Mouse (Mus musculus) embryonic facial prominence, embryonic 10.5 days (tissue): Measurements from ENCODE around the gene Gpm6b. TPM values are rescaled to one million over a fixed set of nuclear protein-coding genes. Genes with fewer than 3 reads are reported as not detected.

Experiments
- DNase-seq: peaks from one replicate; pipeline ENCODE4 v3.0.0-alpha.2; 2017; ENCODE audit warnings: low spot score
- H3K27ac ChIP-seq: fragments of 300-500 bp; sonication (generic); replicated peaks from 2 replicates; pipeline ENCODE4 v1.5.1; 2016; ENCODE audit warnings: mild to moderate bottlenecking
- H3K27me3 ChIP-seq: fragments of 300-500 bp; sonication (generic); replicated peaks from 2 replicates; pipeline ENCODE4 v1.6.1; 2016; ENCODE audit warnings: low read depth, mild to moderate bottlenecking; ENCODE audit not compliant: poor library complexity, severe bottlenecking
- H3K36me3 ChIP-seq: fragments of 300-500 bp; sonication (generic); replicated peaks from 2 replicates; pipeline ENCODE4 v1.6.1; 2016; ENCODE audit warnings: mild to moderate bottlenecking, moderate library complexity
- H3K4me1 ChIP-seq: fragments of 300-500 bp; sonication (generic); 2 replicates; pipeline ENCODE4 v1.6.1; 2016
- H3K4me3 ChIP-seq: fragments of 300-500 bp; sonication (generic); 2 replicates; pipeline ENCODE4 v1.5.1; 2016; ENCODE audit warnings: mild to moderate bottlenecking, moderate library complexity
- H3K9me3 ChIP-seq: fragments of 300-500 bp; sonication (generic); 2 replicates; pipeline ENCODE4 v1.6.1; 2016; ENCODE audit warnings: mild to moderate bottlenecking
- WGBS: fragments of 180-500 bp; shearing (Covaris S2); methylation state at CpG from one replicate; pipeline ENCODE4 v1.1.7; 2016; 5-methylcytosine and 5-hydroxymethylcytosine counted together
- polyA plus RNA-seq: library from polyadenylated mRNA; unstranded; fragments of >200 nt; fragmentation: Nextera tagmentation; extraction: Ambion mirVana; gene quantifications from 2 replicates; pipeline ENCODE4 v1.2.1, GENCODE M21; 2016

Gpm6b gene
- polyA plus RNA-seq, result 27.1 and 32.0 TPM in 2 replicates

DNA sequence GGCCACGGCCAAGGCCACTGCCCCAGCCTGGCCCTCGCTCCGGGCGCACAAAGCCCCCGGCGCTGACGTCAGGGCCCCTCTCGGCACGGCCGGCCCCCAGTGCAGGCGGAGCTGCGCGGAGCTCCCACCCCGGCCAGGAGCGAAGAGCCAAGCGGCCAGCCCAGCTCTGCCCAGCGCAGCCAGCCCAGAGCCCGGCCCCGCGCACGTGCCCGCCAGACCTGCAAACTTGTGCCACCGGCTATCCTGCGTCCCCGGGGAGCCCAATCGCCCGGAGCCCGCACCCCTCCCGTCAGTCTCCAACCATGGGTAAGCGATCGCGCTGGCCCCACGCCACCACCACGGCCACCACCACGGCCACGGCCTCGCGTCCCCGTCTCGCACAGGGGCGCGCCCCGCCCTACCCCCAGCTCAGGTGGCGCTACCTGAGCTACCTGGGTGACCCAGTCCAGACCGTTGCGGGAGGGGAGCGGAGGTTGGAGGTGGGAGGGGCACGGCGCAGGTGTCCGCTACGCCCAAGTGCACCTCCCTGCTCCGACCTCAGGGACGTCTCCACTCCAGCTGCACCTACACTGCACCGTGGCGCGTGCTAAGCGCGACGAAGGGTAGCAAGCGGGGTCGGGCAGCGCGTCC is at the start of gene Gpm6b:
Gene Gpm6b, plus strand, starts transcription at position 81 of the 630 bp plus-strand sequence.
- Histone ChIP-seq H3K27ac (peak within 1 kb of the TSS; percentile 66), H3K27me3 (peaks cover 93% of the 10 kb centered on the region), H3K4me3 (peak within 1 kb of the TSS; percentile 66), H3K4me1 (0 out of 2 replicates have a peak, but pooled peaks cover 11% of the 10 kb centered on the region), H3K36me3 (no peaks in the 10 kb centered on the region), H3K9me3 (no peaks in the 10 kb centered on the region)
- 25% methylated on average over 63 of the region's 63 CpGs for whole genome bisulfite sequencing
- peak; percentile 69 for DNase-seq

DNA sequence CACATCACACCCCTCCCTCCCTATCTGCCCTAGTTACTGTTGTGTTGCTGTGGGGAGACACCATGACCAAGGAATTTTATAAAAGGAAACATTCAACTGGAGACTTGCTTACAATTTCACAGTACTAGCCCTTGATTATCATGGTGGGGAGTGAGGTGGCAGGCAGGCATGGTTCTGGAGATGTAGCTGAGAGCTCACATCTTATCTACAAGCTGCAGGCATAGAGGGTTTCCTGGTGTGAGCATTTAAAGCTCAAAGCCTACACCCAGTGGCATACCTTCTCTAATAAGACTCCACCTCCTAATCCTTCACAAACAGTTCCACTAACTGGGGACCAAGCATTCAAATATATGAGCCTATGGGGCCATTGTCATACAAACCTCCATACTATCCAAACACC is 42.4 kb upstream of the Gpm6b start:
- H3K27ac ChIP-seq, result no peak overlapping the region
- no peaks in the 10 kb centered on the region for H3K4me1 ChIP-seq
- no peak overlapping the region for H3K4me3 ChIP-seq
- H3K9me3 ChIP-seq, result no peaks in the 10 kb centered on the region
- H3K36me3 ChIP-seq, result peaks cover 5% of the 10 kb centered on the region
- H3K27me3 ChIP-seq, result peaks cover 40% of the 10 kb centered on the region
- no peak for DNase-seq

DNA sequence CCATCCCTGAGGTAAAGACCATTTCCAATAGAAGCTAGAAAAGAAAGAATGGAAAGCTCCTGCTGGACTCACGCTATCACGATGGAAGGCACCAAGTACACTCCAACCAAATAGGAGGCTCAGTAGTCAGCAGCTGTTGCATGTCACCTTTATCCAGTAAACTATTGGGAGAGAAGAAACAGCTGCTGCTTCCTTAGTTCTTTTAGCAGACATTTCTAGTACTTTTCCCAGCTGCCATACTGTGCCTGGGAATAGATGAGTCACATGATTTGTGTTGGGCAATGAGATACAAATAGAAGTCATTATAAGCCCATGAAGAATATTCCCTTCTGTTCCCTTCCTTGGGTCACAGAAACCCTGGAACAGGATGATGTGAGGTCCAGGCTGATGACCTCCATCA is 40.4 kb upstream of the Gpm6b start:
- DNase-seq, result no peak
- Histone ChIP-seq H3K9me3 (0 out of 2 replicates have a peak, but pooled peaks cover 2% of the 10 kb centered on the region), H3K4me3 (no peak overlapping the region), H3K27me3 (peaks cover 47% of the 10 kb centered on the region), H3K27ac (no peak overlapping the region), H3K4me1 (no peaks in the 10 kb centered on the region), H3K36me3 (no peaks in the 10 kb centered on the region)
- WGBS, result 93% methylated on average over 2 of the region's 2 CpGs

DNA sequence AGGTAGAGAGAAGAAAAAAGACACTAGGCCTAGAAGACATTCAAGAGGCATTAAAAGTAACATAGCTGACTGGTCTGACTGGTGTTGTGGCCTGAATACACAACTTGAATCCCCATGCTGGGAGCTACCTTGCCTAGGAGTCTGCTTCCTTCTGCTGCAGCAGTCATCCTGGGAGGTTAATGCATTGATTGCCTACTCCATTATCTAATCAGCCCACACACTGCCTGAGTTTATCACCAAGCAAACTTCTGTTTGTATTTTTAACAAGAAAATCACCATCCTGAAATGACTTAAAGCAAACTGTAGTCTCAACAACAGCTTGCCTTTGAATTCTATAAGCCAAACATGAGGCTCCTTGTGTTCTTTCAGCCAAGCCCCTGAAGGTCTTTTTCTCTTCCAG is 38.9 kb upstream of the Gpm6b start:
- Histone ChIP-seq H3K27ac (no peak overlapping the region), H3K27me3 (peaks cover 57% of the 10 kb centered on the region), H3K36me3 (no peaks in the 10 kb centered on the region), H3K9me3 (0 out of 2 replicates have a peak, but pooled peaks cover 2% of the 10 kb centered on the region), H3K4me3 (no peak overlapping the region), H3K4me1 (no peaks in the 10 kb centered on the region)
- DNase-seq, result no peak

DNA sequence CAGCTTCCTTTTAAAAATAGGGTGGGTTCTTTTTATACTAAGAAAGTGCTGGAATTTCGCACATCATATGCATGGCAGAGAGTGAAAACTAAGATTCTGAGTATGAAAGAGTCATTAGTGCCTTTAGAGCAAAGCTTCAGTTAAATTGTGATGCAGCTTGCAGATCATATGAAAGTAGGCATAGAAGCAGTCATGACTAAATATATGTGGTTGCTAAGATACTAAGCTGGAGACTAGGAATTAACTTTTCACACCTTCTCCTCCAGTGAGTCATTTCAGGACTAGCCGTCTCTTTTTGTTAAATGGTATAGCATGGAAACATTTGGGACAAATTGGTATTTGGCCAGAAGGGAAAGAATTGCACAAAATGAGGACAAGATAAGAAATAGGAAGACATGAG is 24.1 kb upstream of the Gpm6b start:
- no peaks in the 10 kb centered on the region for H3K9me3 ChIP-seq
- no peaks in the 10 kb centered on the region for H3K36me3 ChIP-seq
- no peak overlapping the region for H3K4me3 ChIP-seq
- H3K27me3 ChIP-seq, result peaks cover 93% of the 10 kb centered on the region
- no peaks in the 10 kb centered on the region for H3K4me1 ChIP-seq
- no peak overlapping the region for H3K27ac ChIP-seq
- 90% methylated on average over 2 of the region's 2 CpGs for WGBS
- no peak for DNase-seq

DNA sequence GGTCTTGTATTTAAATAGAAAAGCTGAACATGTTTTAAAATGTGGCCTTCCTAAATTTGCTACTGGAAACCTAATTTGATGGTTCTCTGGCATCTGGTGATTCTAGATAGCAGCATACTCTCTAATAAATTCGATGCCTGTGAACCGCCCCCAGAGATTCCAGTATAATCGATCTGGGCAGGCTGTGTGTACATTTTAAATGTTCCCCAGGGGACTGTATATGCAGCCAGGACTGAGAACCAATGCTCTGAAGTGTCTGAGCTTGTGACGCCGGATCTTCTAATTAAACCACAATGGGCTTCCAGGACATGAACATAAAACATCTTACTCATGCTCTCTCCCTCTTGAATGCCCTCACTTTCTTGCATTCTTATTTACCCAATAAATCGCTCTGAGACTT is 22.5 kb upstream of the Gpm6b start:
- DNase-seq, result no peak
- Histone ChIP-seq H3K27ac (no peak overlapping the region), H3K4me3 (no peak overlapping the region), H3K4me1 (no peaks in the 10 kb centered on the region), H3K36me3 (no peaks in the 10 kb centered on the region), H3K27me3 (peaks cover 97% of the 10 kb centered on the region), H3K9me3 (no peaks in the 10 kb centered on the region)
- WGBS, result 86% methylated on average over 6 of the region's 6 CpGs

DNA sequence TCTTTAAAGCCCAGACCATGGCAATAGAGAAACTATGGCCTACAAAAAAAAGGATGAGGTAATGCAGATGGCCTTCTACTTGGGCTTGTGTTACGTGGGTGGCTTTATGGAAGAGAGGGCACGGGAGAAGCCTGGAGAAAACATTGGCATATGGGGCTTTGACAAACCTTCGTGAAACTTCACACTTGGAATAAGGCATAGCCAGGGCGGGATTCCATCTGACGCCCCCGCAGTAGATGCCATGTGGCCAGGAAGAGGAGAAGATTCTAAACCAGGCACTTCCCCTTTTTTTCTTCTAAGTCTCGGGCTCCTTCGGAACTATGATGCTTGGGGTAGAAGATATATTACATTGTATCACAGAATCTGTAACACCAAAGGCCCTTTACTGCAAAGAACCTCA is 22.0 kb upstream of the Gpm6b start:
- Histone ChIP-seq H3K9me3 (no peaks in the 10 kb centered on the region), H3K27ac (no peak overlapping the region), H3K4me3 (no peak overlapping the region), H3K4me1 (no peaks in the 10 kb centered on the region), H3K36me3 (no peaks in the 10 kb centered on the region), H3K27me3 (peaks cover 98% of the 10 kb centered on the region)
- no peak for DNase-seq
- 90% methylated on average over 8 of the region's 8 CpGs for whole genome bisulfite sequencing

DNA sequence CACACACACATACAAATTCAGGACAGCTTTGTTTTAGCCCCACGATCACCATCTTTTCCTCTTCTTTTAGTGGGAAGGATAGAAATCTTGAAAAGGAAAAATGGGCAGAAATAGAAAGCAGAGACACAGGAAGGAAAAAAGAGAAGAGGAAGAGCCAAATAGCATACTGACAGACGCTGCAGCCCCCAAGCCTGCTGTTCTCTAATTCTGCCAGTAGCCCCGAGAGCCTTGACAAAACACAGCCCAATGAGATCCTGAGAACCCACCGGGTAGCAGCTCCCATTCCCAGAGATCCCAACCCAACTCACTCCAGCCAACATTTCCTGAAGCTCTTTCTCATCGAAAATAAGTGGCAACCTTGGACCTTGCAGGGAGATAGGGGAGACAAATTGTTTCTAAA is 19.4 kb upstream of the Gpm6b start:
- H3K27ac ChIP-seq, result no peak overlapping the region
- H3K4me3 ChIP-seq, result no peak overlapping the region
- H3K4me1 ChIP-seq, result no peaks in the 10 kb centered on the region
- no peaks in the 10 kb centered on the region for H3K9me3 ChIP-seq
- H3K27me3 ChIP-seq, result peaks cover 90% of the 10 kb centered on the region
- DNase-seq, result no peak
- H3K36me3 ChIP-seq, result no peaks in the 10 kb centered on the region
- 64% methylated on average over 5 of the region's 5 CpGs for WGBS

DNA sequence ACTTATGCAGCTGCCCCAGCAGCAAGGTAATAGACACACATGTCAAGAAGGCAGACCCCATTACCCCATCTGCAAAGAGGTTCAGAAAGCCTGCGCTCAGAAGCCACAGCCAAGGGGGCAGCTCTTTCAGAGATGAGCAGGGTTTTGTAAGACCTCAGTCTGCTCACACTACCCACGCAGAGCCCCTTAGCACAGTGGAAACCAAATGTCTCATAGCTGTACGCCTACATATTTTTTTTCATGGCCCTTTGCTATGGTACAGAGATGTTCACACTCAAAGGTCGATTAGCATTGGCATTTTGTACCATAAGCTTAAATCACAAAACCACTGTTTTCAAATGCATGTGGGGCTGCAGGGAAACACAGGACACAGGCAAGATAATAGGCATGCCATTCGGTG is 11.9 kb upstream of the Gpm6b start:
- Histone ChIP-seq H3K27ac (no peak overlapping the region), H3K4me1 (no peaks in the 10 kb centered on the region), H3K27me3 (peaks cover 79% of the 10 kb centered on the region), H3K36me3 (no peaks in the 10 kb centered on the region), H3K4me3 (no peak overlapping the region), H3K9me3 (no peaks in the 10 kb centered on the region)
- DNase-seq, result no peak
- WGBS, result 83% methylated on average over 5 of the region's 5 CpGs

DNA sequence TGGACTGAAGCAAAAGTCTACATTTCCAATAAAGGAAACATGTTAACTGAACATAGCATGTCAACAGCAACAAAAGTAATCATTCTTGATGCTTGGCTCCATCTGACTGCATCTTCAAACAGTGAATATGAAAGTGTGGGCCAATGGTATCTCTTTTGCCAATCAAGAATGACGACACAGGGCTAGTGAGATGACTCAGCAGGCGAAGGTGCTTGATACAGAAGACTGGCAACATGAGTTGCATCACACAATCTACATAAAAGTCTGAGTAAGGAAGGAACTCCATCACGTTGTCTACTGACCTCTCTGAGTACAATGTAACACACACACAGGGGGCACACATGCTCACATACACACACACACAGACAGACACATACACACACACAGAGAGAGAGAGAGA is 9.0 kb upstream of the Gpm6b start:
- Histone ChIP-seq H3K9me3 (no peaks in the 10 kb centered on the region), H3K27me3 (peaks cover 85% of the 10 kb centered on the region), H3K4me1 (no peaks in the 10 kb centered on the region), H3K36me3 (no peaks in the 10 kb centered on the region), H3K4me3 (no peak overlapping the region), H3K27ac (no peak overlapping the region)
- WGBS, result 80% methylated on average over 3 of the region's 3 CpGs
- DNase-seq, result no peak

DNA sequence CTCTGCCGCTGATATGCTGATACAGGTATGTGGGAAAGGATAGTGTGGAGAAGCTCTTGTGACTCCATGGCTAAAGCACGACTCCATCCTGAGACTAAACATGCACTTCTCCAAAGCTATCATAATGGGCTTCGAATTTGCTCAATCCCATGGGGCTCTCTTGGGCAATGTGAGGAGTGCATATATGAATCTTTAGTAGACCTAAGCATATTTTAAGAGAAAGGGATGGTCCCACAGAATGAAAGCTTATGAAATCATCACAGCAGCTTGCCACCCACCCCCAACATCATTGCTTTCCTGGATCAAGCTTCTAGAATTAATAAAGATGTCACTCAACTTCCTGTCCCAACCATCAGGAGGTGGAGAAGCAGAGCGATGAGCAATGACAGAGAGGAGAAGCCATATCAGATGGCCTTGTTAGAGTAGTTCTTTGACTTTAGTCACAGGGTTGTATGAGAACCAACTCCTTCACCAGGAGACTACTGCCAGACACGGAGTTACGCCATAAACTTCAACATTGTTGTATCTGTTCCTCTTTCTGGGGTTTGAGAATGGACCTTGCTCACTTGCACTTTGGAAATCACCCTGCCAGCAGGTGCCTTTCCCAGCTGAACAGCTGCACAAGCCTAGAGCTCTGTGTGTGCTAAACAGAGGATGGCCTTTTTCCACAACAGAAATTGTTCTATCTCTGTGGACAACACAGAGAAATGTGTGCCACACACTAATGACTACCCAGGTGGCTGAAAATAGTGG is 8.0 kb upstream of the Gpm6b start:
- no peaks in the 10 kb centered on the region for H3K9me3 ChIP-seq
- no peaks in the 10 kb centered on the region for H3K36me3 ChIP-seq
- DNase-seq, result no peak
- H3K27ac ChIP-seq, result no peak overlapping the region
- no peak overlapping the region for H3K4me3 ChIP-seq
- H3K4me1 ChIP-seq, result no peaks in the 10 kb centered on the region
- peaks cover 82% of the 10 kb centered on the region for H3K27me3 ChIP-seq
- 92% methylated on average over 6 of the region's 6 CpGs for WGBS

DNA sequence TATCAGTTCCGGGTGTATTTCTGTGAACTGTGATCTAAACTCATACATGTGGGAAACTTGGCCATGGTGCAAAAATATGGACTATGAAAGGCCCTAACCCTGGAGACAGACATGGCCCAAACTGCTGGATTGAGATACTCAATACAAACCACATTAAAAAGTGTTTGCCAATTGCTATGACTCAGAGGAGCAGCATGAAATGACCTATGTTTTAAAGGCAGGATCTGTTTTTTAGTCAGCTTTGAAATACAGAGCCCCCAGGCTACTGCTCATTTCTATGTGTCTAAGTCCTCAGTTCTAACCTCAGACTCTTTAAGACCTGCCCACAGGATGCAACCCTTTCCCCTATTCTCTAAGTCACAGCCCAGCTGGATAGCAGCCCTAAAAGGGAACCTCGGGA is 2.6 kb upstream of the Gpm6b start:
- H3K27me3 ChIP-seq, result peaks cover 93% of the 10 kb centered on the region
- H3K36me3 ChIP-seq, result no peaks in the 10 kb centered on the region
- 56% methylated on average over 2 of the region's 2 CpGs for WGBS
- H3K9me3 ChIP-seq, result no peaks in the 10 kb centered on the region
- H3K4me3 ChIP-seq, result no peak overlapping the region
- 0 out of 2 replicates have a peak, but pooled peaks cover 11% of the 10 kb centered on the region for H3K4me1 ChIP-seq
- no peak for DNase-seq
- H3K27ac ChIP-seq, result no peak overlapping the region

DNA sequence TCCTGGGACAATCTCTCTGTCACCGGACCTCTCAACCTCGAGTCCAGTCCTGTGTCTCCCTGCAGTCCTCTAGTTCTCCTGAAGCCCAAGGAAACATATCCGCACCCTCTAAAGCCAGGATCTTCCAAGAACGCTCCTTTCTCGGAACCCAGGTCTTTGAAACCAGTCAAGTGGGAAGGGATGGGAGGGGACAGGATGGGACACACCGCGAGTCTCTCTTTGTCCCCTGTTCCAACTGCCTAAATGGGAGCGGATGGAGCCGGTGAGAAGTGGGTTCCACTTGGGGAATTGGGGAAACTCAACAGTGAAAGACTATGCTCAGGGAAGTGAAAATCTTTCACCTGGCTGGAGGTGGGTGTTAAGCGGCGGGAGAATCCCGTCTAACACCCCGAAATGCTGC is 809 bp downstream of the Gpm6b start:
- peak overlapping the region; percentile 66; the same call in 1 of the 2 replicates for H3K27ac ChIP-seq
- 32% methylated on average over 13 of the region's 13 CpGs for WGBS

More for the DNA sequence above, 809 bp downstream of the Gpm6b start:
- Histone ChIP-seq H3K9me3 (no peaks in the 10 kb centered on the region), H3K4me3 (peak overlapping the region; percentile 66), H3K4me1 (0 out of 2 replicates have a peak, but pooled peaks cover 11% of the 10 kb centered on the region), H3K27me3 (peaks cover 93% of the 10 kb centered on the region), H3K36me3 (no peaks in the 10 kb centered on the region)
- peak; percentile 11 for DNase-seq
